Mouse (Mus musculus): Measurements from ENCODE around the gene Nacc1. TPM values are rescaled to one million over a fixed set of nuclear protein-coding genes. Genes with fewer than 3 reads are reported as not detected.

The Nacc1 gene
- polyA plus RNA-seq, 1 experiment from 2014 or later: 11.0 TPM

GRCm38 (mm10) chr8:84695140-84695539 lies 7.5 kb upstream of the Nacc1 start:
- no peak overlapping the region for H3K27ac ChIP-seq (ENCODE audit: low read length)
- peaks cover 4% of the 10 kb centered on the region; the same call in 1 of the 2 replicates for H3K4me1 ChIP-seq (ENCODE audit: control insufficient read depth, insufficient read depth, low read length)
- no peak overlapping the region for H3K4me2 ChIP-seq (ENCODE audit: low read depth, low read length)
- ATAC-seq: no peak
- 86% methylated on average over 6 of the region's 6 CpGs for WGBS
- H3K9me3 ChIP-seq (ENCODE audit: control insufficient read depth, low read length): no peaks in the 10 kb centered on the region
- no peak overlapping the region for H3K9ac ChIP-seq (ENCODE audit: low read depth, low read length)
- no peaks in the 10 kb centered on the region for H3K27me3 ChIP-seq (replicated peaks; ENCODE audit: control insufficient read depth, insufficient read depth, low read length)
- H3K4me3 ChIP-seq (ENCODE audit: low read length): no peak overlapping the region
- peaks cover 15% of the 10 kb centered on the region for H3K36me3 ChIP-seq (ENCODE audit: control insufficient read depth, insufficient read depth, low read length)

- Histone ChIP-seq H3K27me3 (replicated peaks; ENCODE audit: control insufficient read depth, insufficient read depth, low read length) (no peaks in the 10 kb centered on the region), H3K4me2 (ENCODE audit: low read depth, low read length) (no peak overlapping the region), H3K4me1 (ENCODE audit: control insufficient read depth, insufficient read depth, low read length) (peaks cover 14% of the 10 kb centered on the region), H3K4me3 (ENCODE audit: low read length) (no peak overlapping the region), H3K9me3 (ENCODE audit: control insufficient read depth, low read length) (no peaks in the 10 kb centered on the region), H3K9ac (ENCODE audit: low read depth, low read length) (no peak overlapping the region), H3K27ac (ENCODE audit: low read length) (no peak overlapping the region), H3K36me3 (ENCODE audit: control insufficient read depth, insufficient read depth, low read length) (peaks cover 14% of the 10 kb centered on the region)
- no peak for ATAC-seq
- WGBS: 42% methylated on average over 4 of the region's 4 CpGs
Measured at GRCm38 (mm10) chr8:84693332-84693731, 5.7 kb upstream of the Nacc1 start.

GRCm38 (mm10) chr8:84689091-84689915 lies 1.6 kb upstream of the Nacc1 start:
- peak overlapping the region; percentile 90 for H3K4me2 ChIP-seq (ENCODE audit: low read depth, low read length)
- no peaks in the 10 kb centered on the region; the same call in 1 of the 2 replicates for H3K36me3 ChIP-seq (ENCODE audit: control insufficient read depth, insufficient read depth, low read length)
- H3K27ac ChIP-seq (ENCODE audit: low read length): peak overlapping the region; percentile 58
- H3K27me3 ChIP-seq (replicated peaks; ENCODE audit: control insufficient read depth, insufficient read depth, low read length): no peaks in the 10 kb centered on the region
- peak; percentile 82 for ATAC-seq
- peak overlapping the region; percentile 91 for H3K4me3 ChIP-seq (ENCODE audit: low read length)
- no peaks in the 10 kb centered on the region for H3K9me3 ChIP-seq (ENCODE audit: control insufficient read depth, low read length)
- under 1% methylated on average over 47 of the region's 47 CpGs for WGBS
- H3K4me1 ChIP-seq (ENCODE audit: control insufficient read depth, insufficient read depth, low read length): peaks cover 33% of the 10 kb centered on the region
- H3K9ac ChIP-seq (ENCODE audit: low read depth, low read length): peak overlapping the region; percentile 82

- Histone ChIP-seq H3K27me3 (replicated peaks; ENCODE audit: control insufficient read depth, insufficient read depth, low read length) (no peaks in the 10 kb centered on the region), H3K4me1 (ENCODE audit: control insufficient read depth, insufficient read depth, low read length) (peaks cover 33% of the 10 kb centered on the region), H3K27ac (ENCODE audit: low read length) (peak overlapping the region; percentile 96), H3K4me2 (ENCODE audit: low read depth, low read length) (peak overlapping the region; percentile 88), H3K36me3 (ENCODE audit: control insufficient read depth, insufficient read depth, low read length) (no peaks in the 10 kb centered on the region; the same call in 1 of the 2 replicates), H3K9me3 (ENCODE audit: control insufficient read depth, low read length) (no peaks in the 10 kb centered on the region), H3K4me3 (ENCODE audit: low read length) (peak overlapping the region; percentile 100), H3K9ac (ENCODE audit: low read depth, low read length) (peak overlapping the region; percentile 100)
- ATAC-seq: peak; percentile 41
- under 1% methylated on average over 45 of the region's 62 CpGs for WGBS
Measured at GRCm38 (mm10) chr8:84687003-84687704, 508 bp downstream of the Nacc1 start.

GRCm38 (mm10) chr8:84686191-84687002 lies 1.3 kb downstream of the Nacc1 start, which contains the start of gene Trmt1:
TSS of gene Trmt1 (plus strand) at chr8:84686307.
- Histone ChIP-seq H3K4me1 (ENCODE audit: control insufficient read depth, insufficient read depth, low read length) (peaks cover 33% of the 10 kb centered on the region), H3K27me3 (replicated peaks; ENCODE audit: control insufficient read depth, insufficient read depth, low read length) (no peaks in the 10 kb centered on the region), H3K9ac (ENCODE audit: low read depth, low read length) (peak within 1 kb of the TSS; percentile 100), H3K27ac (ENCODE audit: low read length) (peak within 1 kb of the TSS; percentile 96), H3K4me2 (ENCODE audit: low read depth, low read length) (peak within 1 kb of the TSS; percentile 88), H3K4me3 (ENCODE audit: low read length) (peak within 1 kb of the TSS; percentile 100), H3K36me3 (ENCODE audit: control insufficient read depth, insufficient read depth, low read length) (no peaks in the 10 kb centered on the region; the same call in 1 of the 2 replicates), H3K9me3 (ENCODE audit: control insufficient read depth, low read length) (no peaks in the 10 kb centered on the region)
- 8% methylated on average over 20 of the region's 20 CpGs for WGBS
- ATAC-seq: no peak; the same call in 1 of the 2 replicates

- no peak overlapping the region for H3K4me2 ChIP-seq (ENCODE audit: low read depth, low read length)
- no peaks in the 10 kb centered on the region for H3K36me3 ChIP-seq (ENCODE audit: control insufficient read depth, insufficient read depth, low read length)
- no peak overlapping the region for H3K4me3 ChIP-seq (ENCODE audit: low read length)
- no peaks in the 10 kb centered on the region for H3K27me3 ChIP-seq (replicated peaks; ENCODE audit: control insufficient read depth, insufficient read depth, low read length)
- H3K27ac ChIP-seq (ENCODE audit: low read length): no peak overlapping the region
- peaks cover 24% of the 10 kb centered on the region for H3K4me1 ChIP-seq (ENCODE audit: control insufficient read depth, insufficient read depth, low read length)
- no peaks in the 10 kb centered on the region for H3K9me3 ChIP-seq (ENCODE audit: control insufficient read depth, low read length)
- ATAC-seq: no peak
- H3K9ac ChIP-seq (ENCODE audit: low read depth, low read length): no peak overlapping the region
- 59% methylated on average over 3 of the region's 3 CpGs for WGBS
Measured at GRCm38 (mm10) chr8:84684537-84684936, 3.1 kb downstream of the Nacc1 start.

- Histone ChIP-seq H3K9me3 (ENCODE audit: control insufficient read depth, low read length) (no peaks in the 10 kb centered on the region), H3K9ac (ENCODE audit: low read depth, low read length) (no peak overlapping the region), H3K4me1 (ENCODE audit: control insufficient read depth, insufficient read depth, low read length) (peaks cover 17% of the 10 kb centered on the region), H3K36me3 (ENCODE audit: control insufficient read depth, insufficient read depth, low read length) (no peaks in the 10 kb centered on the region), H3K4me2 (ENCODE audit: low read depth, low read length) (no peak overlapping the region), H3K27me3 (replicated peaks; ENCODE audit: control insufficient read depth, insufficient read depth, low read length) (no peaks in the 10 kb centered on the region), H3K4me3 (ENCODE audit: low read length) (no peak overlapping the region), H3K27ac (ENCODE audit: low read length) (no peak overlapping the region)
- ATAC-seq: no peak
- WGBS: 83% methylated on average over 2 of the region's 2 CpGs
Measured at GRCm38 (mm10) chr8:84682257-84682656, 5.4 kb downstream of the Nacc1 start.

GRCm38 (mm10) chr8:84681476-84681875 lies 6.2 kb downstream of the Nacc1 start:
- Histone ChIP-seq H3K9ac (ENCODE audit: low read depth, low read length) (no peak overlapping the region), H3K4me3 (ENCODE audit: low read length) (no peak overlapping the region), H3K27me3 (replicated peaks; ENCODE audit: control insufficient read depth, insufficient read depth, low read length) (no peaks in the 10 kb centered on the region), H3K4me2 (ENCODE audit: low read depth, low read length) (no peak overlapping the region), H3K36me3 (ENCODE audit: control insufficient read depth, insufficient read depth, low read length) (no peaks in the 10 kb centered on the region), H3K9me3 (ENCODE audit: control insufficient read depth, low read length) (no peaks in the 10 kb centered on the region), H3K4me1 (ENCODE audit: control insufficient read depth, insufficient read depth, low read length) (peaks cover 15% of the 10 kb centered on the region), H3K27ac (ENCODE audit: low read length) (no peak overlapping the region)
- no peak for ATAC-seq
- 87% methylated on average over 2 of the region's 2 CpGs for WGBS

- Histone ChIP-seq H3K27ac (ENCODE audit: low read length) (no peak overlapping the region), H3K9ac (ENCODE audit: low read depth, low read length) (no peak overlapping the region), H3K4me1 (ENCODE audit: control insufficient read depth, insufficient read depth, low read length) (no peaks in the 10 kb centered on the region), H3K4me2 (ENCODE audit: low read depth, low read length) (no peak overlapping the region), H3K9me3 (ENCODE audit: control insufficient read depth, low read length) (no peaks in the 10 kb centered on the region), H3K27me3 (replicated peaks; ENCODE audit: control insufficient read depth, insufficient read depth, low read length) (no peaks in the 10 kb centered on the region), H3K36me3 (ENCODE audit: control insufficient read depth, insufficient read depth, low read length) (peaks cover 12% of the 10 kb centered on the region; the same call in 1 of the 2 replicates), H3K4me3 (ENCODE audit: low read length) (no peak overlapping the region)
- 92% methylated on average over 5 of the region's 5 CpGs for WGBS
- ATAC-seq: no peak
Measured at GRCm38 (mm10) chr8:84677305-84677704, 10.4 kb downstream of the Nacc1 start.

All from intestine, embryonic 16.5 days (tissue).